Mouse (Mus musculus) cerebellum, postnatal 36 days (tissue): ENCODE measurements around the gene Adgrg3.

Source experiments
- DNase-seq, 2 experiments: peaks; one replicate each; pipeline ENCODE4 v3.0.0; 2021 to 2022; ENCODE audit warnings: mixed read lengths in 2 of 2

Adgrg3 gene

GRCm38 (mm10) chr8:95081650-95082049 lies 64.2 kb downstream of the Adgrg3 start:
- DNase-seq = no peak

GRCm38 (mm10) chr8:95084261-95084660 lies 66.8 kb downstream of the Adgrg3 start:
- DNase-seq = no peak

- DNase-seq = no peak
Measured at GRCm38 (mm10) chr8:95084744-95085431, 67.4 kb downstream of the Adgrg3 start.

GRCm38 (mm10) chr8:95085432-95086141 lies 68.1 kb downstream of the Adgrg3 start:
- peak; percentile 60 to 66 for DNase-seq

- DNase-seq = no peak
Measured at GRCm38 (mm10) chr8:95093574-95093973, 76.1 kb downstream of the Adgrg3 start.
